Mouse (Mus musculus) cortical plate, adult 2 months (tissue): ENCODE measurements around the gene Cd5.

ENCODE experiments used
- CTCF ChIP-seq: fragments of 200-500 bp; IDR thresholded peaks from 2 replicates; pipeline ENCODE4 v1.5.1; 2011; ENCODE audit warnings: mild to moderate bottlenecking, control low read depth, low read length; ENCODE audit not compliant: insufficient read depth; ENCODE audit errors: extremely low read depth
- POLR2A ChIP-seq: fragments of 200-500 bp; IDR thresholded peaks from 2 replicates; pipeline ENCODE4 v1.6.1; 2011; ENCODE audit warnings: mild to moderate bottlenecking, low read length, control low read depth; ENCODE audit not compliant: insufficient read depth; ENCODE audit errors: extremely low read depth

- no peak for TF ChIP-seq CTCF
- TF ChIP-seq POLR2A: no peak
These were observed 49.2 kb downstream of the Cd5 start for GRCm38 (mm10) chr19:10689470-10690166.
